Mouse (Mus musculus) spleen, adult 12 weeks (tissue): ENCODE data around the gene Tnfrsf13c.

Experiments
- DNase-seq: peaks from one replicate; pipeline ENCODE4 v3.0.0; 2022; ENCODE audit warnings: low spot score

Gene Tnfrsf13c

GRCm38 (mm10) chr15:82183596-82183995 lies 40.6 kb downstream of the Tnfrsf13c start:
- DNase-seq: no peak

- DNase-seq: no peak
Measured at GRCm38 (mm10) chr15:82182311-82182710, 41.9 kb downstream of the Tnfrsf13c start.

- no peak for DNase-seq
Measured at GRCm38 (mm10) chr15:82181131-82181530, 43.0 kb downstream of the Tnfrsf13c start.

GRCm38 (mm10) chr15:82177743-82178290 lies 46.4 kb downstream of the Tnfrsf13c start:
- DNase-seq: no peak

GRCm38 (mm10) chr15:82175091-82175490 lies 49.1 kb downstream of the Tnfrsf13c start:
- DNase-seq: no peak

- no peak for DNase-seq
Measured at GRCm38 (mm10) chr15:82172648-82173047, 51.5 kb downstream of the Tnfrsf13c start.
